17 mouse cellular contexts compared by ENCODE assay signal in the genomic region with DNA sequence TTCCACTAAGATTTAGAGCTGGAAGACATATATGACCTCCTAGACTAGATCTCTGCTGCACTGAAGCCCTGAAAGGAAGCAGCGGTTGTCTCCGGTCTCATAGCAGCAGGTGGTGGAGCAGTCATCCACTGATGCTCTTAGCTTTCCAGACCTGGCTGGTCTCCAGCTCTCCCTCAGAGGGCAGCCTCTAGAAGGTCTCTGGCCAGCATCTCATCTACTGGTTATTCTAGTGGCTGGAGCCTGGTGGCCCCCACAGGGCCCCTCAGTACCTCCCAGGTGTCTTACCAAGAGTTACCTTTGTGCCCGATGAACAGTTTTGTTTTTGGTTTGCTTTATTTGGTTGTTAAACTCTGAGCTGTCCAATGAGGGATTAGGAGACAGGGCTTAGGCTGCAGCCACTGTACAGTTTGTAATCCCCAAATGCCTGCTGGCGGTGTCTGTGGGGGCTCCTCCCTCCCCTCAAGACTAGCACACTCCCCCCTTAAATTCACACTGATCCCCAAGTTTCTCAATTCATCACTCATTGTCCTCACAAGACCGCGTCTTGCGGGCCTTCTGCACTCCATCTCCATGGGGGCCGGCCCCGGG. TPM values are rescaled to one million over a fixed set of nuclear protein-coding genes. Genes with fewer than 3 reads are reported as not detected.
DNase-seq lines count a peak whose midpoint lies in the region; ATAC-seq and TF ChIP-seq lines count a peak whose summit lies in the region.
"Had no signal": no experiment of that assay in that cellular context is flagged by ENCODE, and none has a peak within 500 bp of the region (broad histone marks: within the 10 kb centered on the region; RNA-seq: fewer than 3 reads in every experiment).

No protein-coding gene starts in this region.

- no peak overlapping the region for H3K9ac ChIP-seq in hindbrain, embryonic 15.5 days
- no peak overlapping the region for H3K9ac ChIP-seq in neural tube, embryonic 15.5 days (replicated peaks)
- H3K9ac ChIP-seq: intestine, embryonic 15.5 days; liver, embryonic 13.5 days; stomach, embryonic 15.5 days had no signal

- peaks cover 56% of the 10 kb centered on the region for H3K4me1 ChIP-seq in hindbrain, embryonic 15.5 days (replicated peaks)
- H3K4me1 ChIP-seq in neural tube, embryonic 15.5 days: peaks cover 56% of the 10 kb centered on the region

- intact Hi-C loops in heart, postnatal 14 days (cut with DNase I): no loop called here

- TF ChIP-seq CTCF in layer of hippocampus, adult 2 months (conservative IDR thresholded peaks at IDR 0.05): no peak

- 54% methylated on average over 9 of the region's 9 CpGs for WGBS in hindbrain, embryonic 15.5 days
- WGBS in neural tube, embryonic 15.5 days: 63% methylated on average over 9 of the region's 9 CpGs

- H3K27me3 ChIP-seq in hindbrain, embryonic 15.5 days: no peaks in the 10 kb centered on the region
- no peaks in the 10 kb centered on the region for H3K27me3 ChIP-seq in neural tube, embryonic 15.5 days (replicated peaks)
- H3K27me3 ChIP-seq: intestine, embryonic 15.5 days; liver, embryonic 13.5 days; Patski; stomach, embryonic 15.5 days had no signal

- H3K4me2 ChIP-seq in hindbrain, embryonic 15.5 days: no peak overlapping the region
- H3K4me2 ChIP-seq in neural tube, embryonic 15.5 days: no peak overlapping the region
- H3K4me2 ChIP-seq: intestine, embryonic 15.5 days; liver, embryonic 13.5 days; stomach, embryonic 15.5 days had no signal

- ATAC-seq in hindbrain, embryonic 15.5 days (ENCODE audit: low FRiP score, low read depth): 0 out of 2 replicates have a peak, but pooled peaks have one; percentile 24
- no peak for ATAC-seq in neural tube, embryonic 15.5 days (ENCODE audit: low FRiP score)
- ATAC-seq in inflammation-experienced regulatory T-cells, adult 6 months: no peak
- ATAC-seq: intestine, embryonic 15.5 days; Patski had no signal

- peak; percentile 69 for DNase-seq in kidney, postnatal 10 days
- no peak for DNase-seq in kidney, adult 9 months
- DNase-seq in cerebellum, adult 9-11 months: peak; percentile 85
- DNase-seq in layer of hippocampus, adult 2 months (ENCODE audit: low spot score in 2 of 2): no peak
- no peak for DNase-seq in heart, postnatal 14 days
- DNase-seq: adrenal gland, postnatal 14 days; liver, embryonic 13.5 days; right cerebral cortex, postnatal 25 days; thymus, postnatal 36 days had no signal

- no peak overlapping the region for H3K4me3 ChIP-seq in hindbrain, embryonic 15.5 days
- H3K4me3 ChIP-seq in neural tube, embryonic 15.5 days (replicated peaks): no peak overlapping the region
- H3K4me3 ChIP-seq in layer of hippocampus, adult 2 months: no peak overlapping the region
- H3K4me3 ChIP-seq: intestine, embryonic 15.5 days; liver, embryonic 13.5 days; stomach, embryonic 15.5 days had no signal

- H3K27ac ChIP-seq in hindbrain, embryonic 15.5 days (replicated peaks): no peak overlapping the region
- peak overlapping the region; percentile 43; the same call in 1 of the 2 replicates for H3K27ac ChIP-seq in neural tube, embryonic 15.5 days (replicated peaks)
- no peak overlapping the region for H3K27ac ChIP-seq in layer of hippocampus, adult 2 months
- H3K27ac ChIP-seq: liver, embryonic 13.5 days; macrophage had no signal

- no peaks in the 10 kb centered on the region for H3K36me3 ChIP-seq in hindbrain, embryonic 15.5 days
- H3K36me3 ChIP-seq in neural tube, embryonic 15.5 days: peaks cover 14% of the 10 kb centered on the region
- H3K36me3 ChIP-seq: intestine, embryonic 15.5 days; liver, embryonic 13.5 days; stomach, embryonic 15.5 days had no signal

- H3K9me3 ChIP-seq in hindbrain, embryonic 15.5 days: no peaks in the 10 kb centered on the region
- no peaks in the 10 kb centered on the region for H3K9me3 ChIP-seq in neural tube, embryonic 15.5 days (replicated peaks)
- H3K9me3 ChIP-seq: intestine, embryonic 15.5 days; liver, embryonic 13.5 days; stomach, embryonic 15.5 days had no signal

RNA-seq across cellular contexts. Expression of gene A3galt2, which starts 34.0 kb away (rescaled TPM):
- polyA plus RNA-seq in hindbrain, embryonic 15.5 days (2015; fragmentation: Nextera tagmentation; extraction: Ambion mirVana): 0.18 and 0.24 TPM in 2 replicates
- 0.34 and 0.41 TPM in 2 replicates for polyA plus RNA-seq in neural tube, embryonic 15.5 days (2015; fragmentation: Nextera tagmentation; extraction: Ambion mirVana)
- polyA plus RNA-seq in inflammation-experienced regulatory T-cells, adult 6 months (2017; shearing (Covaris generic)): under 1 TPM in 2 of 3 experiments, not detected in 1; 0.16 to 0.38 TPM
- under 1 TPM; 0.20 to 0.26 TPM for total RNA-seq in layer of hippocampus, adult 2 months (2021)
- under 1 TPM; 0.20 to 0.33 TPM for total RNA-seq in heart, postnatal 14 days (2021)
- total RNA-seq: gastrocnemius, adult 8-10 months had no signal
- polyA plus RNA-seq: liver, embryonic 13.5 days; macrophage had no signal

Comparison
In these comparisons a context has a peak if more than half of its experiments do, and no peak if none do; other contexts are left out.
1. DNase-seq: peak in kidney, postnatal 10 days (single experiment) and cerebellum, adult 9-11 months (single experiment); none in kidney, adult 9 months (single experiment), layer of hippocampus, adult 2 months (0 of 2) and heart, postnatal 14 days (0 of 2).